Mouse (Mus musculus): ENCODE results near the gene Col8a2.

DNA sequence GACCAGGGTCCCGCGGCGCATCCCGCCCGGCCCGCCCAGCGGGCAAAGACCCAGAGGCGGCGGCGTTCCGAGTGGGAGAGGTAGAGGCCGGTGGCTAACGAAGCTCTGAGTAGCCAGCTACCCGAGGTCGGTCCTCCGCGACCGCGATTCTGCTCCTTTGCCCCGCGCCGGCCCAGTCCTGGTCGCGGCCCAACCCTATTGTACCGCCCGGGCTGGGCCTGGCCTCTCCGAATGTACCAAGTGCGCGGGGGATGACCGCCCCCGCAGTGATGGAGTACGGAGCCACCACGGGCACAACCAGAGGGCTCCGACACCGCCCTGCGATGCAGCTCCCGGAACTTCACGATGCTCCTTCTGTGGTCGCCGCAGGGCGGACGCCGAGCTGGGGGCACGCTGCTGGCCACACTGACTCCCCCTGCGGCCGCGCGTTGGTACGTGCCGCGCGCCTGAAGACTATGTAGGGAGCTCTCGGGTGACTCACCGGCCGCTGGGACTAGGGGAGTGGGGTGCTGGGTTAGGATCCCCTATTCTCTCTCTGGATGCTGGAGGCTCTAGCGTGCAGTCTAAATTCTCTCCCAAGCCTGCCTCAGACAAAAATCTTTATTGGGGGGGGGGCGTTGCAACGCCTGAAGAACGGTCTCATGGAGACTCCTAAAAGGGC is 30.3 kb upstream of the Col8a2 start, which contains the start of gene Map7d1:
- TF ChIP-seq POLR2A (IDR thresholded peaks at IDR 0.05; ENCODE audit: extremely low read depth, insufficient read depth, low read length) = peak; percentile 91
- TF ChIP-seq CTCF (IDR thresholded peaks at IDR 0.05; ENCODE audit: extremely low read depth, insufficient read depth, low read length) = no peak

Measured in cortical plate, adult 2 months (tissue).